Mouse (Mus musculus) cerebellum, adult (tissue): ENCODE measurements at regions not wholly inside any gene's neighbourhood (a gene's known extent, or its start where the extent isn't known, plus 50 kb on each side); places are given as distances from the start of the nearest gene placed in this dataset.

ENCODE experiments used
- ATAC-seq: cut with Nextera tagmentation; 2 replicates; pipeline ENCODE4 v1.9.2; 2017; ENCODE audit warnings: mild to moderate bottlenecking, moderate library complexity, mixed read lengths; ENCODE audit not compliant: insufficient number of reproducible peaks, low FRiP score, low TSS enrichment

GRCm38 (mm10) chr4:53915326-53915725 is 89.5 kb downstream of the Tmem38b start:
- no peak for ATAC-seq

GRCm38 (mm10) chr4:53919188-53919587 is 93.3 kb downstream of the Tmem38b start:
- ATAC-seq = no peak

GRCm38 (mm10) chr4:53920587-53920986 is 94.7 kb downstream of the Tmem38b start:
- ATAC-seq = no peak

- no peak for ATAC-seq
These were observed 105.2 kb downstream of the Tmem38b start for GRCm38 (mm10) chr4:53931068-53931467.

GRCm38 (mm10) chr4:53931499-53931898 is 105.7 kb downstream of the Tmem38b start:
- ATAC-seq = peak; percentile 61

GRCm38 (mm10) chr4:53935306-53935705 is 109.5 kb downstream of the Tmem38b start:
- ATAC-seq = no peak

- no peak for ATAC-seq
These were observed 122.9 kb downstream of the Tmem38b start for GRCm38 (mm10) chr4:53948736-53949135.

- no peak for ATAC-seq
These were observed 123.3 kb downstream of the Tmem38b start for GRCm38 (mm10) chr4:53949164-53949563.

- ATAC-seq = no peak
These were observed 124.7 kb downstream of the Tmem38b start for GRCm38 (mm10) chr4:53950496-53950895.

GRCm38 (mm10) chr4:53951003-53951733 is 125.3 kb downstream of the Tmem38b start:
- ATAC-seq = no peak

- ATAC-seq = no peak
These were observed 125.9 kb downstream of the Tmem38b start for GRCm38 (mm10) chr4:53951734-53952109.

GRCm38 (mm10) chr4:53952288-53952687 is 126.4 kb downstream of the Tmem38b start:
- ATAC-seq = no peak

GRCm38 (mm10) chr4:53962458-53962857 is 136.6 kb downstream of the Tmem38b start:
- ATAC-seq = no peak

GRCm38 (mm10) chr4:53970461-53970860 is 144.6 kb downstream of the Tmem38b start:
- ATAC-seq = no peak

GRCm38 (mm10) chr4:53970960-53971359 is 145.1 kb downstream of the Tmem38b start:
- ATAC-seq = no peak

GRCm38 (mm10) chr4:53976036-53976638 is 150.3 kb downstream of the Tmem38b start:
- ATAC-seq = no peak

- ATAC-seq = peak; percentile 10; the same call in 1 of the 2 replicates
These were observed 160.9 kb downstream of the Tmem38b start for GRCm38 (mm10) chr4:53986519-53987301.

- no peak for ATAC-seq
These were observed 161.7 kb downstream of the Tmem38b start for GRCm38 (mm10) chr4:53987536-53987935.

- no peak for ATAC-seq
These were observed 195.4 kb downstream of the Tmem38b start for GRCm38 (mm10) chr4:54021069-54021829.

- ATAC-seq = no peak
These were observed 196.1 kb downstream of the Tmem38b start for GRCm38 (mm10) chr4:54021861-54022385.
